Mouse (Mus musculus) forebrain, embryonic 14.5 days (tissue): ENCODE measurements around the gene Ppa2. TPM values are rescaled to one million over a fixed set of nuclear protein-coding genes. Genes with fewer than 3 reads are reported as not detected.

ENCODE experiments used
- ATAC-seq: fragments of 200-750 bp; cut with Nextera tagmentation; 2 replicates; pipeline ENCODE4 v1.8.0; 2017; ENCODE audit warnings: mild to moderate bottlenecking, moderate library complexity
- DNase-seq: peaks from one replicate; pipeline ENCODE4 v3.0.0-alpha.2; 2015; ENCODE audit warnings: low spot score
- H3K27ac ChIP-seq: fragments of 300-500 bp; sonication (generic); 2 replicates; pipeline ENCODE4 v1.5.1; 2014; ENCODE audit warnings: low read depth, mild to moderate bottlenecking, control low read depth, low read length, moderate library complexity
- H3K27me3 ChIP-seq: fragments of 300-500 bp; sonication (generic); replicated peaks from 2 replicates; pipeline ENCODE4 v1.6.1; 2014; ENCODE audit warnings: low read length, control low read depth, mixed read lengths; ENCODE audit not compliant: control insufficient read depth, insufficient read depth
- H3K36me3 ChIP-seq: fragments of 300-500 bp; sonication (generic); 2 replicates; pipeline ENCODE4 v1.6.1; 2014; ENCODE audit warnings: low read length, control low read depth; ENCODE audit not compliant: control insufficient read depth, insufficient read depth
- H3K4me1 ChIP-seq: fragments of 300-500 bp; sonication (generic); 2 replicates; pipeline ENCODE4 v1.6.1; 2014; ENCODE audit warnings: antibody characterized with exemption, low read length, control low read depth; ENCODE audit not compliant: control insufficient read depth, insufficient read depth
- H3K4me2 ChIP-seq: fragments of 300-500 bp; sonication (generic); 2 replicates; pipeline ENCODE4 v1.6.1; 2014; ENCODE audit warnings: mild to moderate bottlenecking, control low read depth, low read length
- H3K4me3 ChIP-seq: fragments of 300-500 bp; sonication (generic); 2 replicates; pipeline ENCODE4 v1.5.1; 2014; ENCODE audit warnings: low read depth, low read length, control low read depth
- H3K9ac ChIP-seq: fragments of 300-500 bp; sonication (generic); 2 replicates; pipeline ENCODE4 v1.6.1; 2014; ENCODE audit warnings: mild to moderate bottlenecking, low read length, control low read depth, moderate library complexity
- H3K9me3 ChIP-seq: fragments of 300-500 bp; sonication (generic); replicated peaks from 2 replicates; pipeline ENCODE4 v1.6.1; 2016; ENCODE audit warnings: low read length, control low read depth, mixed read lengths; ENCODE audit not compliant: control insufficient read depth
- WGBS: fragments of 180-500 bp; shearing (Covaris S2); extraction: QIAGEN DNeasy Blood & Tissue Kit; methylation state at CpG from one replicate; pipeline ENCODE4 v1.1.7; 2014; 5-methylcytosine and 5-hydroxymethylcytosine counted together
- polyA plus RNA-seq: library from polyadenylated mRNA; unstranded; fragments of >200 nt; fragmentation: Nextera tagmentation; extraction: Ambion mirVana; gene quantifications from 2 replicates; pipeline ENCODE4 v1.2.1, GENCODE M21; 2014

Ppa2 gene
- polyA plus RNA-seq, 1 experiment from 2014 or later: 79.9 TPM

DNA sequence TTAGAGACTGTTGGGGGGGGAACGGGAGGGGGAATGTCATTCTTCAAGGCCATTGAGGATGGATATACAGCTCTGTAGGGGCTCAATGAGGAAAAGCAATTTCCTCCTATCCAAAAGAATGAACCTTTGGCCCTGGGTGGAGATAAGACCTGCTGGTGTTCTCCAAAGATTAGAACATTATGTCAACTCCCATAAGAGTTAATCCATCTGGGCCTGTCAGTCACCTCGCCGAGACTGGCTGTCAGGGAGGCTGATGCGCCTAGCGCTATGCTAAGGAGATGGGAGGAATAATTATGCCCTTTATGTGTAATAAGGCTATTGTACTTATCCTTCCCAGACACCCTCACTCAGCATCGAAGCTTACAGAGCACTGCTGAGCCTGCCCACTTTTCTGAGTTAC is 2.9 kb downstream of the Ppa2 start:
- Histone ChIP-seq H3K27me3 (no peaks in the 10 kb centered on the region), H3K27ac (no peak overlapping the region), H3K4me2 (no peak overlapping the region), H3K9ac (no peak overlapping the region), H3K36me3 (no peaks in the 10 kb centered on the region), H3K4me3 (no peak overlapping the region), H3K4me1 (peaks cover 2% of the 10 kb centered on the region; the same call in 1 of the 2 replicates), H3K9me3 (no peaks in the 10 kb centered on the region)
- no peak for ATAC-seq
- WGBS: 67% methylated on average over 6 of the region's 6 CpGs
- peak; percentile 16 for DNase-seq

- no peak overlapping the region for H3K4me3 ChIP-seq
- DNase-seq (no peak), ATAC-seq (no peak)
- H3K27me3 ChIP-seq: no peaks in the 10 kb centered on the region
- H3K4me2 ChIP-seq: no peak overlapping the region
- no peak overlapping the region for H3K9ac ChIP-seq
- H3K9me3 ChIP-seq: no peaks in the 10 kb centered on the region
- H3K4me1 ChIP-seq: peaks cover 2% of the 10 kb centered on the region; the same call in 1 of the 2 replicates
- WGBS: 96% methylated on average over 3 of the region's 3 CpGs
- H3K36me3 ChIP-seq: no peaks in the 10 kb centered on the region
- no peak overlapping the region for H3K27ac ChIP-seq
These were observed 3.7 kb downstream of the Ppa2 start for GRCm38 (mm10) chr3:133313491-133314199.

DNA sequence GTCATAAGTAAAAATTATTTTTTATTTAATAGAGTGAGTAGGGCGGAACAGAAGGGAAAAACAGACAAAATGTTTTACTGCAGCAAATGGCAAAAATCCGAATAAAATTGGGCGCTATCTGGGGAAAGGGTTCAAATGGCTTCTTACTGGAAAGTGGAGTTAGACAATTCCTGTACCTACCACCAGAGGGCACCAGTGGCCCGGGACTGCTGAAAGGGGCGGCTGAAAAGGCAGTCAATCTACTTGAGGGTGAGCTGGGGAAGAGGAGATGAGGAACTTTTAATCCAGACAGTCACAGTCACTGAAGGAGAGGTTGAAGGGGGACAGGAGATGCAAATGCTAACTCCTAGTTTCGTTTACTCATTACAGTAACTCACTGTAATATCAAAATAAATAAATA is 4.6 kb downstream of the Ppa2 start:
- H3K4me2 ChIP-seq: no peak overlapping the region

GRCm38 (mm10) chr3:133315011-133315410 is 5.1 kb downstream of the Ppa2 start:
- 95% methylated on average over 14 of the region's 14 CpGs for WGBS
- H3K4me1 ChIP-seq: peaks cover 2% of the 10 kb centered on the region; the same call in 1 of the 2 replicates
- H3K4me3 ChIP-seq: no peak overlapping the region
- no peak overlapping the region for H3K4me2 ChIP-seq
- no peaks in the 10 kb centered on the region for H3K27me3 ChIP-seq
- H3K27ac ChIP-seq: no peak overlapping the region
- no peak for ATAC-seq
- no peaks in the 10 kb centered on the region for H3K9me3 ChIP-seq
- DNase-seq: no peak
- no peaks in the 10 kb centered on the region for H3K36me3 ChIP-seq
- H3K9ac ChIP-seq: no peak overlapping the region

More for the DNA sequence above, 4.6 kb downstream of the Ppa2 start:
- Histone ChIP-seq H3K27ac (no peak overlapping the region), H3K4me3 (no peak overlapping the region), H3K27me3 (no peaks in the 10 kb centered on the region), H3K36me3 (no peaks in the 10 kb centered on the region), H3K9ac (no peak overlapping the region), H3K9me3 (no peaks in the 10 kb centered on the region), H3K4me1 (peaks cover 2% of the 10 kb centered on the region; the same call in 1 of the 2 replicates)
- ATAC-seq: no peak
- peak; percentile 65 for DNase-seq
- 43% methylated on average over 6 of the region's 6 CpGs for WGBS

DNA sequence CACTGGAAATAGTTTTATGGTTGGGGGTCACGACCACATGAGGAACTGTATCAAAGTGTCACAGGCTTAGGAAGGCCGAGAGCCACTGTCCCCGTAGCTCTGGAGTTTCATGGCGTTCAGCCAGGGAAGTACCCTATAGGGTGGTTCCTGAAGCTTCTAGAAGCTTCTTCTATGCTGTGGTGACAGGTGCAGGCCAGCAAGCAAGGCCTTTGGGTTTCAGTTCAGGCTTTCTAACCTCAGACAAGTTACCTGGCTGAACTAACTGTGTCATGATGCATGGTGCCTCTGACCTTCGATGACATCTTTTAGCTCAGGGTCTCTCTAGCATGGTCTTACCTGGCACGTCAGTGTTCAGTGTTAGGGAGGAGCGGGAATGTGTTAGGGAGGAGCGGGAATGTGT is 5.7 kb downstream of the Ppa2 start:
- no peaks in the 10 kb centered on the region for H3K27me3 ChIP-seq
- peaks cover 2% of the 10 kb centered on the region; the same call in 1 of the 2 replicates for H3K4me1 ChIP-seq
- no peaks in the 10 kb centered on the region for H3K9me3 ChIP-seq
- no peak overlapping the region for H3K4me2 ChIP-seq
- no peak for DNase-seq
- H3K9ac ChIP-seq: no peak overlapping the region
- no peak overlapping the region for H3K27ac ChIP-seq
- WGBS: 90% methylated on average over 8 of the region's 8 CpGs
- ATAC-seq: no peak
- no peaks in the 10 kb centered on the region for H3K36me3 ChIP-seq
- H3K4me3 ChIP-seq: no peak overlapping the region

GRCm38 (mm10) chr3:133317845-133318244 is 7.9 kb downstream of the Ppa2 start:
- DNase-seq (no peak), ATAC-seq (no peak)
- WGBS: 90% methylated on average over 4 of the region's 4 CpGs
- no peaks in the 10 kb centered on the region for H3K27me3 ChIP-seq
- no peaks in the 10 kb centered on the region for H3K9me3 ChIP-seq
- no peak overlapping the region for H3K4me2 ChIP-seq
- H3K4me1 ChIP-seq: no peaks in the 10 kb centered on the region
- H3K9ac ChIP-seq: no peak overlapping the region
- H3K36me3 ChIP-seq: no peaks in the 10 kb centered on the region
- H3K27ac ChIP-seq: no peak overlapping the region
- no peak overlapping the region for H3K4me3 ChIP-seq

- DNase-seq (no peak), ATAC-seq (no peak)
- Histone ChIP-seq H3K36me3 (no peaks in the 10 kb centered on the region), H3K4me2 (no peak overlapping the region), H3K27ac (no peak overlapping the region), H3K4me1 (no peaks in the 10 kb centered on the region), H3K27me3 (no peaks in the 10 kb centered on the region), H3K9me3 (no peaks in the 10 kb centered on the region), H3K4me3 (no peak overlapping the region), H3K9ac (no peak overlapping the region)
- 90% methylated on average over 15 of the region's 15 CpGs for WGBS
These were observed 8.7 kb downstream of the Ppa2 start for GRCm38 (mm10) chr3:133318596-133318995.

DNA sequence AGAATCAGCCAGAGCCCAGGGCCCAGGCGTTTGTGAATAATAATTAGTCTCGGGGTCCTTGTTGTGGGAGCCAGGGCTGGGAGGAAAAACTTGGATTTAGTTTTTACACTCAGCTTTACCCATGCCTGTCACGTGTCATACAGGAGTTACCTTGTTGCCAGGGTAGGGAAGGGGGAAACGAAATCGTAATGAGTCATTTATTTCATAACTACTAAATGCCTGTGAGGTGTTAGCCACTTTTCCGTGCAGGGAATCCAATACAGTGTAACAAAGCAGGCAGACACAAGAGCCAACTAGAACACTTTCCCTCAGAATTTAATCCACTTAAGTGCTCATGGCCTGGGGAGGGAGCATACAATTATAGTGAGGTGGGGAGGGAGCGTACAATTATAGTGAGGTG is 9.9 kb downstream of the Ppa2 start:
- Histone ChIP-seq H3K9ac (no peak overlapping the region), H3K4me2 (no peak overlapping the region), H3K4me1 (no peaks in the 10 kb centered on the region), H3K4me3 (no peak overlapping the region), H3K27me3 (no peaks in the 10 kb centered on the region), H3K9me3 (no peaks in the 10 kb centered on the region), H3K27ac (no peak overlapping the region), H3K36me3 (no peaks in the 10 kb centered on the region)
- WGBS: 79% methylated on average over 7 of the region's 7 CpGs
- DNase-seq (no peak), ATAC-seq (no peak)

DNA sequence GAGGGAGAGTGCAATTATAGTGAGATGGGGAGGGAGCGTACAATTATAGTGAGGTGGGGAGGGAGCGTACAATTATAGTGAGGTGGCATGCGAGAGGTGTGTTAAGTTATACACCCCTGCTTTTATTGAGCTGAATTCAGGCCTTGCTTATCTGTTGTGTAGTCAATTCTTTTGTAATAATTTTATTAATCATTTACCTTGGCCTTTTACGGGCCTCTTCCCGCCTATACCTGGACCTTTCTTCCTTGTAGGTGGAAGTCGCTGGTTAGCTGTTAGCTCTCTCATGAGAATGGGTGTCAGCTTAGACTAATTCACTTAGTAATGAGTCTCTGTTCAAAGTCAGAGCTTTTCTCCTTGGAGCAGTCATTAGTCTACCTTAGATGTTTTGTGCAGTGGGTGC is 10.4 kb downstream of the Ppa2 start:
- Histone ChIP-seq H3K36me3 (no peaks in the 10 kb centered on the region), H3K27me3 (no peaks in the 10 kb centered on the region), H3K4me1 (no peaks in the 10 kb centered on the region), H3K4me3 (no peak overlapping the region), H3K27ac (no peak overlapping the region), H3K4me2 (no peak overlapping the region), H3K9me3 (no peaks in the 10 kb centered on the region), H3K9ac (no peak overlapping the region)
- 93% methylated on average over 6 of the region's 6 CpGs for WGBS
- DNase-seq (no peak), ATAC-seq (no peak)
